Mouse (Mus musculus) thymus, adult 2 months (tissue): ENCODE measurements around the gene Tas1r3. TPM values are rescaled to one million over a fixed set of nuclear protein-coding genes. Genes with fewer than 3 reads are reported as not detected.

ENCODE experiments used
- DNase-seq: peaks from one replicate; pipeline ENCODE4 v3.0.0; 2021
- H3K27ac ChIP-seq: fragments of 200-500 bp; 2 replicates; pipeline ENCODE4 v1.5.1; 2012; ENCODE audit warnings: low read length, control low read depth; ENCODE audit not compliant: control insufficient read depth, insufficient read depth
- H3K27me3 ChIP-seq: fragments of 200-500 bp; 2 replicates; pipeline ENCODE4 v1.6.1; 2012; ENCODE audit warnings: mild to moderate bottlenecking, low read length, moderate library complexity, mixed read lengths; ENCODE audit not compliant: control insufficient read depth, insufficient read depth
- H3K36me3 ChIP-seq: fragments of 200-500 bp; 2 replicates; pipeline ENCODE4 v1.6.1; 2012; ENCODE audit warnings: mild to moderate bottlenecking, low read length, moderate library complexity; ENCODE audit not compliant: control insufficient read depth, insufficient read depth
- H3K4me1 ChIP-seq: fragments of 200-500 bp; replicated peaks from 2 replicates; pipeline ENCODE4 v1.6.1; 2012; ENCODE audit warnings: low read length; ENCODE audit not compliant: control insufficient read depth, insufficient read depth
- H3K4me3 ChIP-seq: fragments of 200-500 bp; 2 replicates; pipeline ENCODE4 v1.5.1; 2012; ENCODE audit warnings: mild to moderate bottlenecking, low read length, control low read depth, moderate library complexity; ENCODE audit not compliant: control insufficient read depth, insufficient read depth
- CTCF ChIP-seq: fragments of 200-500 bp; IDR thresholded peaks from 2 replicates; pipeline ENCODE4 v1.5.1; 2012; ENCODE audit warnings: mild to moderate bottlenecking, control low read depth, low read length, moderate library complexity, borderline replicate concordance; ENCODE audit not compliant: control insufficient read depth, poor library complexity, insufficient read depth; ENCODE audit errors: extremely low read depth
- POLR2A ChIP-seq: fragments of 200-500 bp; IDR thresholded peaks from 2 replicates; pipeline ENCODE4 v1.6.1; 2012; ENCODE audit warnings: mild to moderate bottlenecking, low read length, control low read depth, moderate library complexity; ENCODE audit not compliant: control insufficient read depth, poor library complexity, insufficient read depth; ENCODE audit errors: extremely low read depth
- WGBS: fragments of 180-500 bp; shearing (Covaris S2); methylation state at CpG from one replicate; pipeline ENCODE4 v1.1.7; 2018; 5-methylcytosine and 5-hydroxymethylcytosine counted together
- polyA plus RNA-seq: library from polyadenylated mRNA; depleted of rRNA; stranded (reverse); fragments of >200 nt; gene quantifications from 2 replicates; pipeline ENCODE4 v1.2.3, GENCODE M21; 2012; rRNA removed

Tas1r3 gene
- 2.7 and 3.0 TPM in 2 replicates for polyA plus RNA-seq

- no peak within 1 kb of the TSS for H3K4me3 ChIP-seq
- no peaks in the 10 kb centered on the region for H3K4me1 ChIP-seq
- DNase-seq: no peak
- TF ChIP-seq POLR2A: no peak
- no peaks in the 10 kb centered on the region for H3K27me3 ChIP-seq
- 84% methylated on average over 5 of the region's 5 CpGs for WGBS
- peaks cover 7% of the 10 kb centered on the region; the same call in 1 of the 2 replicates for H3K36me3 ChIP-seq
- no peak within 1 kb of the TSS for H3K27ac ChIP-seq
These were observed at the start of gene Tas1r3 for GRCm38 (mm10) chr4:155863001-155863400. TSS of gene Tas1r3 (minus strand) at chr4:155863362.

DNA sequence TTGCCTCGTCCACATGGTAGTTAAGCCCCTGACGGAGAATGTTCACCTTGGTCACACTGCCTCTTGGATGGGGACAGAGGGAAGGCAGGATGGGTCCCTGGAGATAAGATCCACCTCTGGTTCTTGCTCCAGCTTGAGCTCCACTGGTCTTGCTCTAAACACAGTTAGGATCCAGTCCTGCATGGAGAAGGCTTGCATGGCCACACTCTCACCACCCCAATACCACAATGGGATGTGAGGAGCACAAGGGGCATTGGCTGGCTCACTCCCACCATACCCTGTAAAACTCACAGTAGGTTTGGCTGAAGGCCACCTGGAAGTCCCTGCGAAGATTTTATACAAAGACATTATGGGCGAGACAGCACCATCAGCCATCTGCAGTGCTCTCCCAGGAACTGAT is 45.6 kb upstream of the Tas1r3 start:
- DNase-seq: no peak
- no peaks in the 10 kb centered on the region for H3K4me1 ChIP-seq
- WGBS: 71% methylated on average over 4 of the region's 4 CpGs
- H3K27me3 ChIP-seq: no peaks in the 10 kb centered on the region
- TF ChIP-seq CTCF (no peak), POLR2A (no peak)
- H3K36me3 ChIP-seq: no peaks in the 10 kb centered on the region
- H3K4me3 ChIP-seq: no peak overlapping the region
- no peak overlapping the region for H3K27ac ChIP-seq

DNA sequence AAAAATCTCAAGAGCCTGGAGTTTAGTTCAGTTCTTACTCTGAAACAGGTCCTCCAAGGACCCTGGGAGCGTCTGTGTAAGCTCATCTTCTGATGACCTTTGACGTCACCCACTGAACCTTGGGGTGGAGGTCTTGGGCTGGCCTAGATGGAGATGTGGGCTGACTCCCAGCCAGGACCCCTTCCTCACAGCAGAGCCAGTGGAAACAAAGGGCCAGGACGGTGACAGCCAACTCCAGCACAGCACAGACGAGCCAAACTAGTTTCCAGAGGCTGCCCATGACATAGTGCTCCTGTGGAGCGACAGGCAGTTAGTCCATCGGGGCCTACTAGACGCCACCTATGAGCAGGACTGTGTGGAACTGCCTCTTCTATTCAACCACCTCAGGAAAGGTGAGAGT is 45.1 kb upstream of the Tas1r3 start:
- 71% methylated on average over 7 of the region's 7 CpGs for WGBS
- TF ChIP-seq CTCF (no peak), POLR2A (no peak)
- no peak for DNase-seq
- no peaks in the 10 kb centered on the region for H3K36me3 ChIP-seq
- H3K27ac ChIP-seq: no peak overlapping the region
- H3K4me1 ChIP-seq: no peaks in the 10 kb centered on the region
- no peaks in the 10 kb centered on the region for H3K27me3 ChIP-seq
- H3K4me3 ChIP-seq: no peak overlapping the region

GRCm38 (mm10) chr4:155907003-155907402 is 43.8 kb upstream of the Tas1r3 start:
- H3K4me1 ChIP-seq: no peaks in the 10 kb centered on the region
- no peaks in the 10 kb centered on the region for H3K27me3 ChIP-seq
- 96% methylated on average over 11 of the region's 11 CpGs for WGBS
- no peak overlapping the region for H3K4me3 ChIP-seq
- peaks cover 2% of the 10 kb centered on the region for H3K36me3 ChIP-seq
- no peak overlapping the region for H3K27ac ChIP-seq
- TF ChIP-seq CTCF (no peak), POLR2A (no peak)
- DNase-seq: no peak

DNA sequence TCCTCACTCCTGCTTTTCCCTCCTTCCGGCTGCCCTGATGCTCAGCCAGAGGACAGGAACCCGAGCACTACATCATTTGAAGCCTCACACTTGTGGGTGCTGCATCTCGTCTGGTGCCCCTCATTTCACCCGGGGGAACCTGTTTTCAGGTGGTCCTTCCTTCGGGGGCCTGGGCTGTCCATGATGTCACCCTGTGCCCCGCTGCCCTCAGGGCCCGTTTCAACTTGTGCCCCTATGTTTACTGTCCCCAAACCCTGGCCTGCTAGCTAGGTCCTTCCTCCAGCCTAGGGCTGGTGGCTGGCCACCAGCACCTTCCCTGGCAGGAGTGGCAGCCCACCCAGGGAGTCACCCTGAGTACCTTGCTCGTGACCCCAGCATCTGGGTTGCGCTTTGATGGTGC is 43.0 kb upstream of the Tas1r3 start:
- Histone ChIP-seq H3K4me1 (no peaks in the 10 kb centered on the region), H3K27me3 (no peaks in the 10 kb centered on the region), H3K36me3 (peaks cover 11% of the 10 kb centered on the region), H3K4me3 (no peak overlapping the region), H3K27ac (no peak overlapping the region)
- TF ChIP-seq POLR2A (no peak), CTCF (no peak)
- no peak for DNase-seq
- 96% methylated on average over 9 of the region's 9 CpGs for WGBS

- Histone ChIP-seq H3K36me3 (peaks cover 15% of the 10 kb centered on the region), H3K27ac (no peak overlapping the region), H3K4me1 (no peaks in the 10 kb centered on the region), H3K27me3 (no peaks in the 10 kb centered on the region), H3K4me3 (no peak overlapping the region)
- DNase-seq: no peak
- WGBS: 98% methylated on average over 13 of the region's 13 CpGs
- TF ChIP-seq POLR2A (no peak), CTCF (no peak)
These were observed 42.5 kb upstream of the Tas1r3 start for GRCm38 (mm10) chr4:155905634-155906033.
